Mouse (Mus musculus) kidney, adult 18-20 months (tissue): Measurements from ENCODE around the gene Pik3r3.

Experiments used
- DNase-seq: peaks from one replicate; pipeline ENCODE4 v3.0.0; 2021

Gene Pik3r3

GRCm38 (mm10) chr4:116220071-116220650 lies 1.3 kb upstream of the Pik3r3 start:
- DNase-seq = peak; percentile 5

- DNase-seq = no peak
These were observed 658 bp upstream of the Pik3r3 start for GRCm38 (mm10) chr4:116220780-116221139.

- no peak for DNase-seq
These were observed 801 bp downstream of the Pik3r3 start for GRCm38 (mm10) chr4:116221996-116222842.

GRCm38 (mm10) chr4:116222843-116223119 lies 1.4 kb downstream of the Pik3r3 start:
- DNase-seq = no peak

GRCm38 (mm10) chr4:116243377-116243776 lies 22.0 kb downstream of the Pik3r3 start:
- no peak for DNase-seq

- DNase-seq = no peak
These were observed 22.8 kb downstream of the Pik3r3 start for GRCm38 (mm10) chr4:116244240-116244639.

- DNase-seq = peak; percentile 51
These were observed 24.5 kb downstream of the Pik3r3 start for GRCm38 (mm10) chr4:116245926-116246325.

- no peak for DNase-seq
These were observed 28.6 kb downstream of the Pik3r3 start for GRCm38 (mm10) chr4:116249986-116250385.

GRCm38 (mm10) chr4:116268220-116268619 lies 46.8 kb downstream of the Pik3r3 start:
- no peak for DNase-seq

GRCm38 (mm10) chr4:116282211-116282610 lies 60.8 kb downstream of the Pik3r3 start:
- DNase-seq = no peak

GRCm38 (mm10) chr4:116291561-116291960 lies 70.1 kb downstream of the Pik3r3 start:
- DNase-seq = no peak

- DNase-seq = no peak
These were observed 71.9 kb downstream of the Pik3r3 start for GRCm38 (mm10) chr4:116293296-116293695.

GRCm38 (mm10) chr4:116300878-116301355 lies 79.5 kb downstream of the Pik3r3 start:
- DNase-seq = no peak

- no peak for DNase-seq
These were observed 83.1 kb downstream of the Pik3r3 start for GRCm38 (mm10) chr4:116304551-116304950.

GRCm38 (mm10) chr4:116317575-116317974 lies 96.2 kb downstream of the Pik3r3 start:
- no peak for DNase-seq

- no peak for DNase-seq
These were observed 100.7 kb downstream of the Pik3r3 start for GRCm38 (mm10) chr4:116322127-116322526.

- DNase-seq = no peak
These were observed 107.8 kb downstream of the Pik3r3 start for GRCm38 (mm10) chr4:116329256-116329655.

GRCm38 (mm10) chr4:116336294-116336693 lies 114.9 kb downstream of the Pik3r3 start:
- DNase-seq = no peak

GRCm38 (mm10) chr4:116342119-116342518 lies 120.7 kb downstream of the Pik3r3 start:
- DNase-seq = peak; percentile 56

GRCm38 (mm10) chr4:116352496-116352895 lies 131.1 kb downstream of the Pik3r3 start:
- DNase-seq = no peak
